Mouse (Mus musculus) lung, adult 2 months (tissue): ENCODE measurements around the gene Fhad1.

Experiments
- CTCF ChIP-seq: fragments of 200-500 bp; IDR thresholded peaks from 2 replicates; pipeline ENCODE4 v1.5.1; 2011; ENCODE audit warnings: mild to moderate bottlenecking, low read length, control low read depth; ENCODE audit not compliant: insufficient read depth
- POLR2A ChIP-seq: fragments of 200-500 bp; IDR thresholded peaks from 2 replicates; pipeline ENCODE4 v1.6.1; 2011; ENCODE audit warnings: low read depth, mild to moderate bottlenecking, control low read depth, low read length, borderline replicate concordance; ENCODE audit errors: extremely low read depth

DNA sequence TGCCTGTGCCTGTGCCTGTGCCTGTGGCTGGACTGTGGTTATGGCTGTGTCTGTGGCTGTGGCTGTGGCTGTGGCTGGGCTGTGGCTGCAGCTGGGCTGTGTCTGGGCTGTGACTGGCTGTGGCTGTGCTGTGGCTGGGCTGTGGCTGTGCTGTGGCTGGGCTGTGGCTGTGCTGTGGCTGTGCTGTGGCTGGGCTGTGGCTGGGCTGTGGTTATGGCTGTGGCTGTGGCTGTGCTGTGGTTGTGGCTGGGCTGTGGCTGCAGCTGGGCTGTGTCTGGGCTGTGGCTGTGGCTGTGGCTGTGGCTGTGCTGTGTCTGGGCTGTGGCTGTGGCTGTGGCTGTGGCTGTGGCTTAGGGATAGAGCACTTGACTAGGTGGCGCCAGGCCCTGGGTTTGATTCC lies 26.7 kb downstream of the Fhad1 start:
- TF ChIP-seq POLR2A (no peak), CTCF (no peak)
